Mouse (Mus musculus): ENCODE results near the gene Gm12169.

DNA sequence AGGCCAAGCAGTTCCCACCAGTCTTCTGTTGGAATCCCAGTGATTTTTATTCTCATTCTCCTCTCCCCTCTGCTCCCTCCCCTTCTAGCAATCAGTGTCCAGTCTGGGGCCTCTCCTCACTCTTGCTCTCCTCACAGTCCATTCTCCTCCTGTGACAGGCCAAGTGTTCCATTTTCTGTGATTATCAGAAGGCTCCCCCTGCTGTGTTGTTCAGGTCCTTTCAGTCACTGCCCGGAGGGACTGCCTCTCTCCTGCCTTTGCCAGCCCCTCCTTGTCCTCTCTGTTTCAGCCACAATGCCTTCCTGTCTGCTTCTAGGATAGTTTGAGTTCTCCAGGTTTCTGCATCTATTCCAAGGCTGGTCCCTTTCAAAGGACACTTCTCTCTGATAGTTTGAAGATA is 35.8 kb upstream of the Gm12169 start:
- no peak for TF ChIP-seq GATA1 (IDR thresholded peaks at IDR 0.05; ENCODE audit: low read length)
- no peak for TF ChIP-seq TAL1 (IDR thresholded peaks at IDR 0.05; ENCODE audit: low read length)
